Mouse (Mus musculus): ENCODE data around the gene Hs2st1. TPM values are rescaled to one million over a fixed set of nuclear protein-coding genes. Genes with fewer than 3 reads are reported as not detected.

Hs2st1 gene
- total and polyA plus RNA-seq, 2 experiments, result 1.9 to 6.0 TPM

GRCm38 (mm10) chr3:144386446-144386845, 183.5 kb downstream of the Hs2st1 start:
- H3K36me3 ChIP-seq (ENCODE audit: control insufficient read depth, insufficient read depth, low read length), result no peaks in the 10 kb centered on the region
- no peaks in the 10 kb centered on the region for H3K27me3 ChIP-seq (ENCODE audit: control insufficient read depth, insufficient read depth, low read length)
- TF ChIP-seq POLR2A (IDR thresholded peaks at IDR 0.05; ENCODE audit: extremely low read depth, insufficient read depth, low read length), result no peak
- no peak for TF ChIP-seq CTCF (IDR thresholded peaks at IDR 0.05; ENCODE audit: low read depth, low read length)
- H3K27ac ChIP-seq (replicated peaks; ENCODE audit: insufficient read depth, low read depth, low read length), result no peak overlapping the region
- H3K4me1 ChIP-seq (ENCODE audit: control insufficient read depth, insufficient read depth, low read length), result peaks cover 2% of the 10 kb centered on the region; the same call in 1 of the 2 replicates
- DNase-seq (ENCODE audit: extremely low read depth, low read depth, low spot score), result peak; percentile 50
- H3K79me2 ChIP-seq (ENCODE audit: control insufficient read depth, insufficient read depth, low read length), result no peaks in the 10 kb centered on the region
- H3K9ac ChIP-seq (ENCODE audit: low read depth, low read length), result no peak overlapping the region
- no peak overlapping the region for H3K4me3 ChIP-seq (ENCODE audit: insufficient read depth, low read depth, low read length)
- 32% methylated on average over 4 of the region's 4 CpGs for WGBS

- 87% methylated on average over 10 of the region's 10 CpGs for WGBS
- H3K79me2 ChIP-seq (ENCODE audit: control insufficient read depth, insufficient read depth, low read length), result no peaks in the 10 kb centered on the region
- H3K27ac ChIP-seq (replicated peaks; ENCODE audit: insufficient read depth, low read depth, low read length), result no peak overlapping the region
- peaks cover 2% of the 10 kb centered on the region; the same call in 1 of the 2 replicates for H3K4me1 ChIP-seq (ENCODE audit: control insufficient read depth, insufficient read depth, low read length)
- H3K36me3 ChIP-seq (ENCODE audit: control insufficient read depth, insufficient read depth, low read length), result no peaks in the 10 kb centered on the region
- H3K27me3 ChIP-seq (ENCODE audit: control insufficient read depth, insufficient read depth, low read length), result no peaks in the 10 kb centered on the region
- H3K9ac ChIP-seq (ENCODE audit: low read depth, low read length), result no peak overlapping the region
- no peak for DNase-seq (ENCODE audit: extremely low read depth, low read depth, low spot score)
- H3K4me3 ChIP-seq (ENCODE audit: insufficient read depth, low read depth, low read length), result no peak overlapping the region
- TF ChIP-seq CTCF (IDR thresholded peaks at IDR 0.05; ENCODE audit: low read depth, low read length) (no peak), POLR2A (IDR thresholded peaks at IDR 0.05; ENCODE audit: extremely low read depth, insufficient read depth, low read length) (no peak)
These were observed 185.3 kb downstream of the Hs2st1 start for GRCm38 (mm10) chr3:144384648-144385047.

- Histone ChIP-seq H3K4me3 (ENCODE audit: insufficient read depth, low read depth, low read length) (no peak overlapping the region), H3K36me3 (ENCODE audit: control insufficient read depth, insufficient read depth, low read length) (no peaks in the 10 kb centered on the region), H3K27ac (replicated peaks; ENCODE audit: insufficient read depth, low read depth, low read length) (no peak overlapping the region), H3K9ac (ENCODE audit: low read depth, low read length) (no peak overlapping the region), H3K27me3 (ENCODE audit: control insufficient read depth, insufficient read depth, low read length) (no peaks in the 10 kb centered on the region), H3K4me1 (ENCODE audit: control insufficient read depth, insufficient read depth, low read length) (no peaks in the 10 kb centered on the region), H3K79me2 (ENCODE audit: control insufficient read depth, insufficient read depth, low read length) (no peaks in the 10 kb centered on the region)
- no peak for DNase-seq (ENCODE audit: extremely low read depth, low read depth, low spot score)
- WGBS, result 43% methylated on average over 16 of the region's 16 CpGs
- TF ChIP-seq POLR2A (IDR thresholded peaks at IDR 0.05; ENCODE audit: extremely low read depth, insufficient read depth, low read length) (no peak), CTCF (IDR thresholded peaks at IDR 0.05; ENCODE audit: low read depth, low read length) (no peak)
These were observed 188.5 kb downstream of the Hs2st1 start for GRCm38 (mm10) chr3:144381431-144381980.

- Histone ChIP-seq H3K79me2 (ENCODE audit: control insufficient read depth, insufficient read depth, low read length) (no peaks in the 10 kb centered on the region), H3K27ac (replicated peaks; ENCODE audit: insufficient read depth, low read depth, low read length) (no peak overlapping the region), H3K4me1 (ENCODE audit: control insufficient read depth, insufficient read depth, low read length) (no peaks in the 10 kb centered on the region), H3K27me3 (ENCODE audit: control insufficient read depth, insufficient read depth, low read length) (no peaks in the 10 kb centered on the region), H3K4me3 (ENCODE audit: insufficient read depth, low read depth, low read length) (peak overlapping the region; percentile 35; the same call in 1 of the 2 replicates), H3K9ac (ENCODE audit: low read depth, low read length) (no peak overlapping the region), H3K36me3 (ENCODE audit: control insufficient read depth, insufficient read depth, low read length) (no peaks in the 10 kb centered on the region)
- peak; percentile 81 for TF ChIP-seq CTCF (IDR thresholded peaks at IDR 0.05; ENCODE audit: low read depth, low read length)
- TF ChIP-seq POLR2A (IDR thresholded peaks at IDR 0.05; ENCODE audit: extremely low read depth, insufficient read depth, low read length), result no peak
- WGBS, result 3% methylated on average over 18 of the region's 18 CpGs
- peak; percentile 46 for DNase-seq (ENCODE audit: extremely low read depth, low read depth, low spot score)
These were observed 189.1 kb downstream of the Hs2st1 start for GRCm38 (mm10) chr3:144380921-144381320.

GRCm38 (mm10) chr3:144379801-144380200, 190.2 kb downstream of the Hs2st1 start:
- H3K9ac ChIP-seq (ENCODE audit: low read depth, low read length), result no peak overlapping the region
- H3K27me3 ChIP-seq (ENCODE audit: control insufficient read depth, insufficient read depth, low read length), result no peaks in the 10 kb centered on the region
- DNase-seq (ENCODE audit: extremely low read depth, low read depth, low spot score), result no peak
- WGBS, result 92% methylated on average over 4 of the region's 4 CpGs
- H3K4me3 ChIP-seq (ENCODE audit: insufficient read depth, low read depth, low read length), result no peak overlapping the region
- no peaks in the 10 kb centered on the region for H3K36me3 ChIP-seq (ENCODE audit: control insufficient read depth, insufficient read depth, low read length)
- TF ChIP-seq POLR2A (IDR thresholded peaks at IDR 0.05; ENCODE audit: extremely low read depth, insufficient read depth, low read length), result no peak
- TF ChIP-seq CTCF (IDR thresholded peaks at IDR 0.05; ENCODE audit: low read depth, low read length), result no peak
- no peak overlapping the region for H3K27ac ChIP-seq (replicated peaks; ENCODE audit: insufficient read depth, low read depth, low read length)
- H3K4me1 ChIP-seq (ENCODE audit: control insufficient read depth, insufficient read depth, low read length), result no peaks in the 10 kb centered on the region
- H3K79me2 ChIP-seq (ENCODE audit: control insufficient read depth, insufficient read depth, low read length), result no peaks in the 10 kb centered on the region

Other genes with a start within 250 kb of the Hs2st1 start
- gene Selenof, start 123 bp upstream of the Hs2st1 start, total RNA-seq (2014; rRNA removed), result 314 and 385 TPM in 2 replicates
- gene Selenof, start 123 bp upstream of the Hs2st1 start, polyA plus RNA-seq (2012; rRNA removed), result 176 and 235 TPM in 2 replicates
- 28.2 and 31.8 TPM in 2 replicates for gene Sh3glb1, start 150.2 kb upstream of the Hs2st1 start, total RNA-seq (2014; rRNA removed)
- gene Sh3glb1, start 150.2 kb upstream of the Hs2st1 start, polyA plus RNA-seq (2012; rRNA removed), result 7.7 and 8.0 TPM in 2 replicates
- gene Clca3a1, start 190.8 kb upstream of the Hs2st1 start, total RNA-seq (2014; rRNA removed), result 5.0 and 6.2 TPM in 2 replicates
- 1.8 and 2.6 TPM in 2 replicates for gene Clca3a1, start 190.8 kb upstream of the Hs2st1 start, polyA plus RNA-seq (2012; rRNA removed)
- gene Clca3a2, start 249.3 kb upstream of the Hs2st1 start, total RNA-seq (2014; rRNA removed), result 0.07 and 0.18 TPM in 2 replicates
- gene Clca3a2, start 249.3 kb upstream of the Hs2st1 start, polyA plus RNA-seq (2012; rRNA removed), result 0.23 TPM in 1 of 2 replicates, not detected in the other